Mouse (Mus musculus) kidney, postnatal 0 days (tissue): Measurements from ENCODE around the gene Gm10192. TPM values are rescaled to one million over a fixed set of nuclear protein-coding genes. Genes with fewer than 3 reads are reported as not detected.

ENCODE experiments used
- ATAC-seq: fragments of 200-750 bp; cut with Nextera tagmentation; replicated peaks from 2 replicates; pipeline ENCODE4 v1.8.0; 2017; ENCODE audit warnings: low read depth, moderate number of reproducible peaks, moderate TSS enrichment, moderate library complexity; ENCODE audit not compliant: low FRiP score
- DNase-seq: peaks from one replicate; pipeline ENCODE4 v3.0.0-alpha.2; 2016; ENCODE audit warnings: low spot score
- H3K27ac ChIP-seq: fragments of 300-500 bp; sonication (generic); 2 replicates; pipeline ENCODE4 v1.5.1; 2014; ENCODE audit warnings: mild to moderate bottlenecking
- H3K27me3 ChIP-seq: fragments of 300-500 bp; sonication (generic); 2 replicates; pipeline ENCODE4 v1.6.1; 2014; ENCODE audit warnings: low read length, mixed read lengths; ENCODE audit not compliant: insufficient read depth
- H3K36me3 ChIP-seq: fragments of 300-500 bp; sonication (generic); 2 replicates; pipeline ENCODE4 v1.6.1; 2014; ENCODE audit warnings: low read length, mixed read lengths; ENCODE audit not compliant: insufficient read depth
- H3K4me1 ChIP-seq: fragments of 300-500 bp; sonication (generic); replicated peaks from 2 replicates; pipeline ENCODE4 v1.6.1; 2014; ENCODE audit warnings: antibody characterized with exemption, low read length, mixed read lengths; ENCODE audit not compliant: insufficient read depth
- H3K4me2 ChIP-seq: fragments of 300-500 bp; sonication (generic); 2 replicates; pipeline ENCODE4 v1.6.1; 2014; ENCODE audit warnings: mild to moderate bottlenecking, low read length, moderate library complexity, mixed read lengths
- H3K4me3 ChIP-seq: fragments of 300-500 bp; sonication (generic); replicated peaks from 2 replicates; pipeline ENCODE4 v1.5.1; 2014; ENCODE audit warnings: low read depth, low read length
- H3K9ac ChIP-seq: fragments of 300-500 bp; sonication (generic); 2 replicates; pipeline ENCODE4 v1.6.1; 2014; ENCODE audit warnings: low read depth, low read length
- H3K9me3 ChIP-seq: fragments of 300-500 bp; sonication (generic); replicated peaks from 2 replicates; pipeline ENCODE4 v1.6.1; 2016; ENCODE audit warnings: low read length, inconsistent platforms, mixed read lengths
- CTCF ChIP-seq: IDR thresholded peaks from 2 replicates; pipeline ENCODE4 v1.5.1; 2016; ENCODE audit warnings: antibody characterized with exemption, low read depth, mild to moderate bottlenecking, moderate library complexity
- WGBS: fragments of 180-500 bp; shearing (Covaris S2); extraction: QIAGEN DNeasy Blood & Tissue Kit; methylation state at CpG from one replicate; pipeline ENCODE4 v1.1.7; 2014; 5-methylcytosine and 5-hydroxymethylcytosine counted together
- polyA plus RNA-seq: library from polyadenylated mRNA; unstranded; fragments of >200 nt; fragmentation: Nextera tagmentation; extraction: Ambion mirVana; gene quantifications from 2 replicates; pipeline ENCODE4 v1.2.1, GENCODE M21; 2015

Gene Gm10192
- polyA plus RNA-seq, 1 experiment from 2014 or later, result not detected

DNA sequence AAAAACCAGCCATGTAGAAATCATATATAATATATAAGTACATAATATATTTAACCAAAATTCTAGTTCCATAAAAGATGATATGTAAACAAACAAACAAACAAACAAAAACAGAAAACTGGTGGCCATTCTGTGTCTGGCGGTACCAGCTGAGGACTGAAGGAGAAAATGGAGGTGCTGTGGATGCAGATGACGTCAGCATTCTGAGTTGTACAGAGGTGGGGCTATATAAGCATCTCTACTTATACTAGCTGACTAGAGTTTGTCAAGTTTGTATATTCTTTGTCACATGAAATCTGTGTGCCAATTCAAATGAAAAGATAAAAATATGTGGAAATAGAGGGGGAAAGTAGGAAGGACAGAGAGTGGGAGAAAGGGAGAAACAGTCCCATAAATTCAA lies 9.6 kb upstream of the Gm10192 start:
- ATAC-seq (no peak), DNase-seq (no peak)
- Histone ChIP-seq H3K4me3 (no peak overlapping the region), H3K9ac (no peak overlapping the region), H3K27me3 (no peaks in the 10 kb centered on the region), H3K36me3 (no peaks in the 10 kb centered on the region), H3K4me2 (no peak overlapping the region), H3K9me3 (no peaks in the 10 kb centered on the region), H3K27ac (no peak overlapping the region), H3K4me1 (no peaks in the 10 kb centered on the region)
- TF ChIP-seq CTCF, result no peak
- WGBS, result 78% methylated on average over 2 of the region's 2 CpGs

DNA sequence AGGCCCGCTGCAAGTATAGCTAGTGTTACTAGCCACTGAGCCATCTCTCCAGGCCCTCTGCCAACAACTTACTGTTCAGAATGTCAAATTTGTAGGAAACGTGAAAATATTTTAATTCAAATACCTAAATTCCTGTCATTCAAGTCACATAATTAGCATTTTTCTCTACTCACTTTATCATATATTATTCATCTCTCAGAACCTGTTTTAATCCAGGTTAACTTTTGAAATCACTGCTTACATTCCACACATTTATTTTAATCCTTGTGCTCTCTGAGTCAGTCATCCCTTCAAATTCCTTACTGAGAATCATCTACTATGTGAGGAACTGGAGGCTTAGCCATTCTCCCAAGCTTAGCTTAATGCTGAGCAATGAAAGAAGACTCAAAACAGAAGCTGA lies 2.6 kb downstream of the Gm10192 start:
- no peak overlapping the region for H3K27ac ChIP-seq
- no peaks in the 10 kb centered on the region for H3K36me3 ChIP-seq
- no peak overlapping the region for H3K9ac ChIP-seq
- no peak overlapping the region for H3K4me3 ChIP-seq
- no peak for DNase-seq
- WGBS, result 72% methylated on average over 2 of the region's 2 CpGs
- ATAC-seq, result no peak
- H3K4me1 ChIP-seq, result no peaks in the 10 kb centered on the region
- H3K4me2 ChIP-seq, result no peak overlapping the region
- TF ChIP-seq CTCF, result no peak
- no peaks in the 10 kb centered on the region for H3K9me3 ChIP-seq
- H3K27me3 ChIP-seq, result no peaks in the 10 kb centered on the region

- no peak for TF ChIP-seq CTCF
- no peak overlapping the region for H3K4me2 ChIP-seq
- DNase-seq, result no peak
- no peak for ATAC-seq
- no peaks in the 10 kb centered on the region for H3K27me3 ChIP-seq
- H3K9me3 ChIP-seq, result no peaks in the 10 kb centered on the region
- no peaks in the 10 kb centered on the region for H3K36me3 ChIP-seq
- WGBS, result 70% methylated on average over 10 of the region's 10 CpGs
- H3K4me3 ChIP-seq, result no peak overlapping the region
- no peak overlapping the region for H3K27ac ChIP-seq
- H3K9ac ChIP-seq, result no peak overlapping the region
- H3K4me1 ChIP-seq, result no peaks in the 10 kb centered on the region
Observed at GRCm38 (mm10) chr4:97156841-97157345, 26.1 kb downstream of the Gm10192 start.

DNA sequence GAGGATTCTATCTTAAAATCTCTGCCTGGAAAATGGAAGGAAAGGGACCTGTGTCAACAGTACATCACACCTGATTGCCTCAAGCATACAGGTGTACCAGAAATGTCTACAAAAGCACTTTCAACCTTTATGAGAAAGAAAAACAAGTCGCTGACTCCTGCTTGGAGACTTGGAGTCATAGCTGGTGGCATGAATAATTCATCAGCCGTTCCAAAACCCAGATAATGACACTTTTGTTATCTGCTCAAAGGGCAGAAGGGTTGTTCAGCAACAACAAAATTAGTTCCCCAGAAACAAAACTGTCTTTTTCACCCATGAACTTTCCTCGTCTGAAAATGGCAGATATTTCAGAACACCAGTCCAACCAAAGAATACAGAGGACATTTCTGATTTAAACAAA lies 26.9 kb downstream of the Gm10192 start:
- Histone ChIP-seq H3K36me3 (no peaks in the 10 kb centered on the region), H3K9ac (no peak overlapping the region), H3K27ac (no peak overlapping the region), H3K4me3 (no peak overlapping the region), H3K4me2 (no peak overlapping the region), H3K4me1 (no peaks in the 10 kb centered on the region), H3K9me3 (no peaks in the 10 kb centered on the region), H3K27me3 (no peaks in the 10 kb centered on the region)
- no peak for TF ChIP-seq CTCF
- DNase-seq, result no peak
- no peak for ATAC-seq
- WGBS, result 69% methylated on average over 3 of the region's 3 CpGs

GRCm38 (mm10) chr4:97153554-97153953 lies 29.4 kb downstream of the Gm10192 start:
- H3K4me1 ChIP-seq, result no peaks in the 10 kb centered on the region
- H3K4me2 ChIP-seq, result no peak overlapping the region
- no peak for TF ChIP-seq CTCF
- DNase-seq, result no peak
- no peaks in the 10 kb centered on the region for H3K9me3 ChIP-seq
- ATAC-seq, result no peak
- no peaks in the 10 kb centered on the region for H3K36me3 ChIP-seq
- no peak overlapping the region for H3K4me3 ChIP-seq
- H3K27me3 ChIP-seq, result no peaks in the 10 kb centered on the region
- H3K9ac ChIP-seq, result no peak overlapping the region
- H3K27ac ChIP-seq, result no peak overlapping the region

DNA sequence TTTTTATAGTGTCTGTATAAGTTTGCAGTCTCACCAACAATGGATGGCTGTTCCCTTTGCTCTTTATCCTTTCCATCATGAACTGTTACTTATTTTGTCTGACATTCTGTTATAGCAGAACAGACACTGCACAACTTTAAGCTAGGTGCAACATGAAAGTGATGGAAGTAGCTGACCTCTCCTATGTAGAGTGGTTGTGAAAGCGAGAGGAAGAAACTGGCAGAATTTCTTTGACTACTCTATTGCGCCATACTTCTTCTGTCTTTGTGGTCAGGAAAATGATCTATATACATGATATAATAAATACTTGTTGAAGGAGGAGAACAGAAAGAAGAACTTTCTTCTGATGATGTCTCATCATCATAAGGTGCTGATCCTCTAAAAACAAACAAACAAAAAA lies 40.5 kb downstream of the Gm10192 start:
- H3K4me2 ChIP-seq, result no peak overlapping the region
- no peak overlapping the region for H3K4me3 ChIP-seq
- TF ChIP-seq CTCF, result no peak
- ATAC-seq (no peak), DNase-seq (no peak)
- H3K36me3 ChIP-seq, result no peaks in the 10 kb centered on the region
- no peaks in the 10 kb centered on the region for H3K27me3 ChIP-seq
- no peaks in the 10 kb centered on the region for H3K4me1 ChIP-seq
- no peak overlapping the region for H3K27ac ChIP-seq
- no peaks in the 10 kb centered on the region for H3K9me3 ChIP-seq
- WGBS, result 88% methylated on average over 2 of the region's 2 CpGs
- H3K9ac ChIP-seq, result no peak overlapping the region
